Mouse (Mus musculus) liver, adult 2 months (tissue): ENCODE measurements at regions not wholly inside any gene's neighbourhood (a gene's known extent, or its start where the extent isn't known, plus 50 kb on each side); places are given as distances from the start of the nearest gene placed in this dataset.

ENCODE experiments used
- CTCF ChIP-seq: fragments of 200-500 bp; IDR thresholded peaks from 2 replicates; pipeline ENCODE4 v1.5.1; 2011; ENCODE audit warnings: low read depth, low read length, control low read depth
- POLR2A ChIP-seq: fragments of 200-500 bp; IDR thresholded peaks from 2 replicates; pipeline ENCODE4 v1.6.1; 2011; ENCODE audit warnings: low read length, control low read depth; ENCODE audit not compliant: insufficient read depth; ENCODE audit errors: extremely low read depth

DNA sequence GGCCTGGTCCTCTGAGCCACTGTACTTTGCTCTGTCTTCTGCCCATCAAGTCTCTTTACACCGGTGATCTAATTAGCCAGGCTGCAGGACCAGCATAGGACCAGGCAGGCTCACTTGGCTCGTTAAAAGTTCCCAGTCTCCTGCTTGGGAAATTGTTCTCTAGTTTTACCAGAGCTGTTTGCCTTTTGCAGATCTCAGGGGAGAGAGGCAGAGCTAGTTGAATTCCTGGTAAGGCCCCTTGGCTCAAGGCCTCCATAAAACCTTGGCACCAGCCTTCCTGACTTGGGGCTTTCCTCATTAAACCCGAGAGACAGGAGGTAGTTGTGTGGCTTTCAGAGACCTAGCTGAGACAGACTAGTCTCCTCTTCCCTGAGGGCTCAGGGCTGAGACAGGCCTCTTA, 237.0 kb upstream of the Trib2 start:
- no peak for TF ChIP-seq CTCF
- TF ChIP-seq POLR2A: no peak
